Mouse (Mus musculus) midbrain, embryonic 10.5 days (tissue): ENCODE measurements around the gene Srsf5. TPM values are rescaled to one million over a fixed set of nuclear protein-coding genes. Genes with fewer than 3 reads are reported as not detected.
A peak's percentile ranks its signal among the peaks of the same experiment; 100 is the strongest.

Experiments used
- DNase-seq: peaks from one replicate; pipeline ENCODE4 v3.0.0-alpha.2; 2017; ENCODE audit warnings: low spot score
- H3K27ac ChIP-seq: fragments of 300-500 bp; sonication (generic); replicated peaks from 2 replicates; pipeline ENCODE4 v1.5.1; 2016; ENCODE audit warnings: mild to moderate bottlenecking
- H3K27me3 ChIP-seq: fragments of 300-500 bp; sonication (generic); 2 replicates; pipeline ENCODE4 v1.6.1; 2016; ENCODE audit warnings: low read depth, mild to moderate bottlenecking; ENCODE audit not compliant: poor library complexity, severe bottlenecking
- H3K36me3 ChIP-seq: fragments of 300-500 bp; sonication (generic); 2 replicates; pipeline ENCODE4 v1.6.1; 2016; ENCODE audit warnings: mild to moderate bottlenecking, moderate library complexity
- H3K4me1 ChIP-seq: fragments of 300-500 bp; sonication (generic); 2 replicates; pipeline ENCODE4 v1.6.1; 2016
- H3K4me3 ChIP-seq: fragments of 300-500 bp; sonication (generic); 2 replicates; pipeline ENCODE4 v1.5.1; 2016; ENCODE audit warnings: mild to moderate bottlenecking, moderate library complexity
- H3K9me3 ChIP-seq: fragments of 300-500 bp; sonication (generic); replicated peaks from 2 replicates; pipeline ENCODE4 v1.6.1; 2016; ENCODE audit warnings: mild to moderate bottlenecking
- WGBS: fragments of 180-500 bp; shearing (Covaris S2); methylation state at CpG from one replicate; pipeline ENCODE4 v1.1.7; 2016; 5-methylcytosine and 5-hydroxymethylcytosine counted together
- polyA plus RNA-seq: library from polyadenylated mRNA; unstranded; fragments of >200 nt; fragmentation: Nextera tagmentation; extraction: Ambion mirVana; gene quantifications from 2 replicates; pipeline ENCODE4 v1.2.1, GENCODE M21; 2016

The Srsf5 gene
- polyA plus RNA-seq, 1 experiment from 2014 or later = 505 TPM

- Histone ChIP-seq H3K4me3 (no peak overlapping the region), H3K27ac (0 out of 2 replicates have a peak overlapping the region, but pooled peaks have one; percentile 43)
- 77% methylated on average over 13 of the region's 13 CpGs for WGBS
Observed at GRCm38 (mm10) chr12:80990901-80991445, 45.7 kb downstream of the Srsf5 start.

GRCm38 (mm10) chr12:80991806-80992205 lies 46.5 kb downstream of the Srsf5 start:
- WGBS = 92% methylated on average over 10 of the region's 10 CpGs
- H3K27ac ChIP-seq = 0 out of 2 replicates have a peak overlapping the region, but pooled peaks have one; percentile 38
- no peak for DNase-seq

More at GRCm38 (mm10) chr12:80990901-80991445, 45.7 kb downstream of the Srsf5 start:
- no peaks in the 10 kb centered on the region for H3K27me3 ChIP-seq
- no peak for DNase-seq
- H3K4me1 ChIP-seq = peaks cover 14% of the 10 kb centered on the region; the same call in 1 of the 2 replicates
- H3K9me3 ChIP-seq = no peaks in the 10 kb centered on the region; the same call in 1 of the 2 replicates
- H3K36me3 ChIP-seq = no peaks in the 10 kb centered on the region

GRCm38 (mm10) chr12:80992540-80993122 lies 47.3 kb downstream of the Srsf5 start:
- Histone ChIP-seq H3K4me3 (no peak overlapping the region), H3K36me3 (no peaks in the 10 kb centered on the region), H3K27ac (no peak overlapping the region), H3K9me3 (no peaks in the 10 kb centered on the region; the same call in 1 of the 2 replicates), H3K4me1 (peaks cover 21% of the 10 kb centered on the region), H3K27me3 (peaks cover 12% of the 10 kb centered on the region)
- 79% methylated on average over 8 of the region's 8 CpGs for WGBS
- DNase-seq = no peak

More at GRCm38 (mm10) chr12:80991806-80992205, 46.5 kb downstream of the Srsf5 start:
- peaks cover 14% of the 10 kb centered on the region; the same call in 1 of the 2 replicates for H3K4me1 ChIP-seq
- H3K36me3 ChIP-seq = no peaks in the 10 kb centered on the region
- no peaks in the 10 kb centered on the region; the same call in 1 of the 2 replicates for H3K9me3 ChIP-seq
- peaks cover 4% of the 10 kb centered on the region for H3K27me3 ChIP-seq
- no peak overlapping the region for H3K4me3 ChIP-seq

- Histone ChIP-seq H3K27me3 (peaks cover 21% of the 10 kb centered on the region), H3K36me3 (no peaks in the 10 kb centered on the region), H3K27ac (no peak overlapping the region), H3K4me3 (no peak overlapping the region), H3K4me1 (peaks cover 32% of the 10 kb centered on the region), H3K9me3 (no peaks in the 10 kb centered on the region; the same call in 1 of the 2 replicates)
- DNase-seq = no peak
- 83% methylated on average over 1 of the region's 1 CpGs for WGBS
Observed at GRCm38 (mm10) chr12:80993773-80994172, 48.5 kb downstream of the Srsf5 start.

- H3K36me3 ChIP-seq = no peaks in the 10 kb centered on the region
- H3K4me3 ChIP-seq = no peak overlapping the region
- no peaks in the 10 kb centered on the region; the same call in 1 of the 2 replicates for H3K9me3 ChIP-seq
- peaks cover 36% of the 10 kb centered on the region for H3K27me3 ChIP-seq
- 0 out of 2 replicates have a peak overlapping the region, but pooled peaks have one; percentile 9 for H3K27ac ChIP-seq
- 93% methylated on average over 4 of the region's 4 CpGs for WGBS
- peak; percentile 8 for DNase-seq
- H3K4me1 ChIP-seq = peaks cover 43% of the 10 kb centered on the region
Observed at GRCm38 (mm10) chr12:80995326-80995725, 50.0 kb downstream of the Srsf5 start.

GRCm38 (mm10) chr12:80997652-80998051 lies 52.3 kb downstream of the Srsf5 start:
- no peaks in the 10 kb centered on the region; the same call in 1 of the 2 replicates for H3K9me3 ChIP-seq
- no peak for DNase-seq
- WGBS = 86% methylated on average over 4 of the region's 4 CpGs
- H3K4me1 ChIP-seq = peaks cover 41% of the 10 kb centered on the region
- no peak overlapping the region for H3K4me3 ChIP-seq
- peaks cover 44% of the 10 kb centered on the region for H3K27me3 ChIP-seq
- H3K36me3 ChIP-seq = no peaks in the 10 kb centered on the region
- H3K27ac ChIP-seq = peak overlapping the region; percentile 84

- Histone ChIP-seq H3K27me3 (peaks cover 44% of the 10 kb centered on the region), H3K4me1 (peaks cover 51% of the 10 kb centered on the region), H3K9me3 (no peaks in the 10 kb centered on the region; the same call in 1 of the 2 replicates), H3K36me3 (no peaks in the 10 kb centered on the region), H3K27ac (peak overlapping the region; percentile 84), H3K4me3 (peak overlapping the region; percentile 43)
- DNase-seq = peak; percentile 80
- 6% methylated on average over 33 of the region's 33 CpGs for WGBS
Observed at GRCm38 (mm10) chr12:80998528-80999221, 53.4 kb downstream of the Srsf5 start.

Other genes with a start within 250 kb of the Srsf5 start
- 2.0 and 2.2 TPM in 2 replicates for gene Ccdc177, start 184.8 kb upstream of the Srsf5 start, polyA plus RNA-seq
- 13.9 and 16.6 TPM in 2 replicates for gene Susd6, start 155.0 kb upstream of the Srsf5 start, polyA plus RNA-seq
- 0.32 and 0.70 TPM in 2 replicates for gene Slc10a1, start 23.2 kb downstream of the Srsf5 start, polyA plus RNA-seq
- 13.9 and 15.7 TPM in 2 replicates for gene Smoc1, start 81.3 kb downstream of the Srsf5 start, polyA plus RNA-seq